Mouse (Mus musculus): Measurements from ENCODE around the gene Cdh13. TPM values are rescaled to one million over a fixed set of nuclear protein-coding genes. Genes with fewer than 3 reads are reported as not detected.
"Not testable (repeated sequence)": the region's sequence is repeated elsewhere in the genome, so short reads cannot be mapped to it uniquely, and the experiment has no call there.

Cdh13 gene
- polyA plus RNA-seq, 1 experiment from 2014 or later: 59.2 TPM

- Histone ChIP-seq H3K4me1 (replicated peaks) (peaks cover 10% of the 10 kb centered on the region), H3K4me3 (no peak overlapping the region), H3K27me3 (no peaks in the 10 kb centered on the region), H3K4me2 (no peak overlapping the region), H3K27ac (no peak overlapping the region), H3K9me3 (no peaks in the 10 kb centered on the region), H3K9ac (no peak overlapping the region), H3K36me3 (no peaks in the 10 kb centered on the region)
- no peak for ATAC-seq (ENCODE audit: low FRiP score)
- 73% methylated on average over 8 of the region's 8 CpGs for WGBS
Measured at GRCm38 (mm10) chr8:119272891-119273290, 989.4 kb downstream of the Cdh13 start.

GRCm38 (mm10) chr8:119275442-119275841 is 991.9 kb downstream of the Cdh13 start:
- no peaks in the 10 kb centered on the region for H3K9me3 ChIP-seq
- H3K4me1 ChIP-seq (replicated peaks): peaks cover 5% of the 10 kb centered on the region; the same call in 1 of the 2 replicates
- H3K27ac ChIP-seq: no peak overlapping the region
- 89% methylated on average over 1 of the region's 1 CpGs for WGBS
- no peak overlapping the region for H3K4me3 ChIP-seq
- H3K9ac ChIP-seq: no peak overlapping the region
- H3K4me2 ChIP-seq: no peak overlapping the region
- ATAC-seq (ENCODE audit: low FRiP score): no peak
- H3K27me3 ChIP-seq: no peaks in the 10 kb centered on the region
- H3K36me3 ChIP-seq: no peaks in the 10 kb centered on the region

GRCm38 (mm10) chr8:119277047-119277451 is 993.5 kb downstream of the Cdh13 start:
- WGBS: 76% methylated on average over 3 of the region's 3 CpGs
- H3K4me1 ChIP-seq (replicated peaks): no peaks in the 10 kb centered on the region
- no peak overlapping the region for H3K4me2 ChIP-seq
- no peak overlapping the region for H3K4me3 ChIP-seq
- no peak overlapping the region for H3K9ac ChIP-seq
- H3K27ac ChIP-seq: no peak overlapping the region
- no peaks in the 10 kb centered on the region for H3K36me3 ChIP-seq
- no peaks in the 10 kb centered on the region for H3K9me3 ChIP-seq
- no peak for ATAC-seq (ENCODE audit: low FRiP score)
- no peaks in the 10 kb centered on the region for H3K27me3 ChIP-seq

- Histone ChIP-seq H3K4me1 (replicated peaks) (no peaks in the 10 kb centered on the region), H3K9ac (no peak overlapping the region), H3K36me3 (no peaks in the 10 kb centered on the region), H3K4me3 (no peak overlapping the region), H3K27me3 (no peaks in the 10 kb centered on the region), H3K4me2 (no peak overlapping the region), H3K9me3 (no peaks in the 10 kb centered on the region), H3K27ac (no peak overlapping the region)
- ATAC-seq (ENCODE audit: low FRiP score): no peak
- WGBS: 81% methylated on average over 2 of the region's 2 CpGs
Measured at GRCm38 (mm10) chr8:119281761-119282160, 998.2 kb downstream of the Cdh13 start.

- Histone ChIP-seq H3K27ac (no peak overlapping the region), H3K27me3 (no peaks in the 10 kb centered on the region), H3K9ac (no peak overlapping the region), H3K9me3 (no peaks in the 10 kb centered on the region), H3K36me3 (no peaks in the 10 kb centered on the region), H3K4me2 (no peak overlapping the region), H3K4me1 (replicated peaks) (no peaks in the 10 kb centered on the region), H3K4me3 (no peak overlapping the region)
- WGBS: 83% methylated on average over 9 of the region's 9 CpGs
- no peak for ATAC-seq (ENCODE audit: low FRiP score)
Measured at GRCm38 (mm10) chr8:119284516-119284915, 1001.0 kb downstream of the Cdh13 start.

GRCm38 (mm10) chr8:119284920-119285319 is 1001.4 kb downstream of the Cdh13 start:
- ATAC-seq (ENCODE audit: low FRiP score): no peak
- 74% methylated on average over 4 of the region's 4 CpGs for WGBS

GRCm38 (mm10) chr8:119295477-119295876 is 1011.9 kb downstream of the Cdh13 start:
- no peaks in the 10 kb centered on the region for H3K27me3 ChIP-seq
- H3K9ac ChIP-seq: no peak overlapping the region
- H3K9me3 ChIP-seq: no peaks in the 10 kb centered on the region
- H3K36me3 ChIP-seq: no peaks in the 10 kb centered on the region
- H3K4me3 ChIP-seq: no peak overlapping the region
- H3K27ac ChIP-seq: no peak overlapping the region
- no peak overlapping the region for H3K4me2 ChIP-seq
- H3K4me1 ChIP-seq (replicated peaks): no peaks in the 10 kb centered on the region
- no peak for ATAC-seq (ENCODE audit: low FRiP score)
- WGBS: 84% methylated on average over 13 of the region's 13 CpGs

More at GRCm38 (mm10) chr8:119284920-119285319, 1001.4 kb downstream of the Cdh13 start:
- no peak overlapping the region for H3K9ac ChIP-seq
- no peaks in the 10 kb centered on the region for H3K9me3 ChIP-seq
- no peaks in the 10 kb centered on the region for H3K27me3 ChIP-seq
- H3K36me3 ChIP-seq: no peaks in the 10 kb centered on the region
- H3K4me2 ChIP-seq: no peak overlapping the region
- no peaks in the 10 kb centered on the region for H3K4me1 ChIP-seq (replicated peaks)
- no peak overlapping the region for H3K27ac ChIP-seq
- no peak overlapping the region for H3K4me3 ChIP-seq

GRCm38 (mm10) chr8:119297752-119298151 is 1014.2 kb downstream of the Cdh13 start:
- H3K4me3 ChIP-seq; H3K4me1 ChIP-seq (replicated peaks); H3K36me3 ChIP-seq; H3K27me3 ChIP-seq; H3K9ac ChIP-seq; H3K9me3 ChIP-seq; H3K4me2 ChIP-seq; H3K27ac ChIP-seq; ATAC-seq (ENCODE audit: low FRiP score): not testable (repeated sequence)
- 29% methylated on average over 3 of the region's 3 CpGs for WGBS

GRCm38 (mm10) chr8:119300335-119300734 is 1016.8 kb downstream of the Cdh13 start:
- 92% methylated on average over 5 of the region's 5 CpGs for WGBS
- H3K4me1 ChIP-seq (replicated peaks): no peaks in the 10 kb centered on the region
- H3K9ac ChIP-seq: no peak overlapping the region
- ATAC-seq (ENCODE audit: low FRiP score): no peak
- no peak overlapping the region for H3K27ac ChIP-seq
- no peaks in the 10 kb centered on the region for H3K36me3 ChIP-seq
- H3K4me2 ChIP-seq: no peak overlapping the region
- no peaks in the 10 kb centered on the region for H3K9me3 ChIP-seq
- no peak overlapping the region for H3K4me3 ChIP-seq
- H3K27me3 ChIP-seq: no peaks in the 10 kb centered on the region

- Histone ChIP-seq H3K27me3 (no peaks in the 10 kb centered on the region), H3K36me3 (no peaks in the 10 kb centered on the region), H3K4me3 (no peak overlapping the region), H3K4me1 (replicated peaks) (no peaks in the 10 kb centered on the region), H3K9ac (no peak overlapping the region), H3K27ac (no peak overlapping the region), H3K9me3 (no peaks in the 10 kb centered on the region), H3K4me2 (no peak overlapping the region)
- ATAC-seq (ENCODE audit: low FRiP score): no peak
- 85% methylated on average over 8 of the region's 8 CpGs for WGBS
Measured at GRCm38 (mm10) chr8:119304196-119304595, 1020.7 kb downstream of the Cdh13 start.

- Histone ChIP-seq H3K4me1 (replicated peaks) (no peaks in the 10 kb centered on the region), H3K36me3 (no peaks in the 10 kb centered on the region), H3K27ac (no peak overlapping the region), H3K4me2 (no peak overlapping the region), H3K9me3 (no peaks in the 10 kb centered on the region), H3K9ac (no peak overlapping the region), H3K27me3 (0 out of 2 replicates have a peak, but pooled peaks cover 3% of the 10 kb centered on the region), H3K4me3 (no peak overlapping the region)
- no peak for ATAC-seq (ENCODE audit: low FRiP score)
- WGBS: 35% methylated on average over 3 of the region's 3 CpGs
Measured at GRCm38 (mm10) chr8:119311412-119311811, 1027.9 kb downstream of the Cdh13 start.

GRCm38 (mm10) chr8:119323215-119323614 is 1039.7 kb downstream of the Cdh13 start:
- Histone ChIP-seq H3K36me3 (no peaks in the 10 kb centered on the region), H3K27me3 (no peaks in the 10 kb centered on the region), H3K27ac (no peak overlapping the region), H3K4me2 (no peak overlapping the region), H3K4me3 (no peak overlapping the region), H3K9me3 (no peaks in the 10 kb centered on the region; the same call in 1 of the 2 replicates), H3K4me1 (replicated peaks) (no peaks in the 10 kb centered on the region), H3K9ac (no peak overlapping the region)
- 61% methylated on average over 6 of the region's 6 CpGs for WGBS
- ATAC-seq (ENCODE audit: low FRiP score): no peak

- H3K27ac ChIP-seq: no peak overlapping the region
- H3K4me2 ChIP-seq: no peak overlapping the region
- H3K9me3 ChIP-seq: peaks cover 7% of the 10 kb centered on the region; the same call in 1 of the 2 replicates
- WGBS: 82% methylated on average over 4 of the region's 4 CpGs
- no peak overlapping the region for H3K9ac ChIP-seq
- H3K4me3 ChIP-seq: no peak overlapping the region
- no peak for ATAC-seq (ENCODE audit: low FRiP score)
- H3K4me1 ChIP-seq (replicated peaks): peaks cover 5% of the 10 kb centered on the region; the same call in 1 of the 2 replicates
- no peaks in the 10 kb centered on the region for H3K36me3 ChIP-seq
- H3K27me3 ChIP-seq: peaks cover 21% of the 10 kb centered on the region; the same call in 1 of the 2 replicates
Measured at GRCm38 (mm10) chr8:119339546-119339945, 1056.0 kb downstream of the Cdh13 start.
